Mouse (Mus musculus) mature B cell (primary cell): ENCODE measurements around the gene Chn2.

Experiments used
- in situ Hi-C: fragments of 300-500 bp; cut with MboI; formaldehyde crosslinking; loops from 2 replicates; pipeline ENCODE4 v1.14.3; 2019

The Chn2 gene

GRCm38 (mm10) chr6:54333652-54334396, 294.5 kb downstream of the Chn2 start:
- in situ Hi-C loops, result no loop called here

DNA sequence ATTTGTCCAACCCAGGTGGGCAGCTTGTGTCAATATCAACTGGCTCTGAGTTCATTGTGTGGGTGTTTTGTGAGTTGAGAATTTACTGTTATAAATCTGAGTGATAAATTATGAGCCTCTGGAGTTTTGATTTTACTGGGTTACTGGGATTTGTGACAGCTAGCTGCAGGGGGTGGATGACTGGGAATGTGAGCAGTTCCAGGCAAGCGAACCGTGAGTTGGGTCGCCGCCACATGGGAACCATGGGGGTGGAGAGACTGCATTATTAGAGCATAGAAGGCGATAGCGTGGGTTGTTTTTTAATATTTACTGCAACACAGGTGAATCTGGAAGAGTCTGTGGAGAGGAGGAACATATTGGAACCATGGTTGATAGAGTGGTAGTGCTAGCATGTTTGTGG, 298.0 kb downstream of the Chn2 start:
- in situ Hi-C loops, result no loop called here

DNA sequence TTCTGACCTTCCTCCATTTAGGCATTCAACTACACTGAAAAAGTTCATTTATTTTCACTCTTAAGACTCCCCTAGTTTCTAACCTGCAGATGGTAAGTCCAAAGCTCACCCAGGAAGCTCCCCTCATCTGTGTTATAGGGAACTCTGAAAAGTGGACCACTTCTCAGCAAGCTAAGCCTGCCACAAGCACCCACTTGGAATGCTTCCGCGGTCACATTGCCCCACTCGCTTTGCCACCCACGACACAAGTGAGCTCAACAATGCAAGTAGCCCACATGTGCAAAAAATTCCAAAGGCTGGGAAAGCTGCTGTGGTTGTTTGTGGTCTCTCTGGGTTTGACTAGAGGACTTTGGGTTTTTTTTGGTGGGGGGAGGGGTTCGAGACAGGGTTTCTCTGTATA, 301.8 kb downstream of the Chn2 start:
- in situ Hi-C loops, result no loop called here

DNA sequence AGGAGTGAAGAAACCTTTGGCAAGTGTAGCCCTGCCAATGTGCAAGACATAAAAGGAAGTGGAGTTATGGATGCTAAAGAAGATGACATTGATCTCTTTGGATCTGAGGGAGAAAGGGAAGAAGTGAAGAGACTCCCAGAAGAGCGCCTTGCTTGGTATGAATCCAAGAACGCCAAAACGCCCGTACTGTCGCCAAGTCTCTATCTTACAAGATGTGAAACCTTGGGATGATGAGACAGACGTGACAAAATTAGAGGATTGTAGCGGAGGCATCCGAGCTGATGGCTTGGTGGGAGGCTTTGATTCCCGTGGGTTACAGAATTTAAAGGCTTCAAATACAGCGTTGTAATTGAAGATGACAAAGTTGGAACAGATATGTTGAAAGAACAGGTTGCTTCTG, 302.9 kb downstream of the Chn2 start:
- in situ Hi-C loops, result no loop called here
